8 mouse cellular contexts compared by ENCODE assay signal in the genomic region with DNA sequence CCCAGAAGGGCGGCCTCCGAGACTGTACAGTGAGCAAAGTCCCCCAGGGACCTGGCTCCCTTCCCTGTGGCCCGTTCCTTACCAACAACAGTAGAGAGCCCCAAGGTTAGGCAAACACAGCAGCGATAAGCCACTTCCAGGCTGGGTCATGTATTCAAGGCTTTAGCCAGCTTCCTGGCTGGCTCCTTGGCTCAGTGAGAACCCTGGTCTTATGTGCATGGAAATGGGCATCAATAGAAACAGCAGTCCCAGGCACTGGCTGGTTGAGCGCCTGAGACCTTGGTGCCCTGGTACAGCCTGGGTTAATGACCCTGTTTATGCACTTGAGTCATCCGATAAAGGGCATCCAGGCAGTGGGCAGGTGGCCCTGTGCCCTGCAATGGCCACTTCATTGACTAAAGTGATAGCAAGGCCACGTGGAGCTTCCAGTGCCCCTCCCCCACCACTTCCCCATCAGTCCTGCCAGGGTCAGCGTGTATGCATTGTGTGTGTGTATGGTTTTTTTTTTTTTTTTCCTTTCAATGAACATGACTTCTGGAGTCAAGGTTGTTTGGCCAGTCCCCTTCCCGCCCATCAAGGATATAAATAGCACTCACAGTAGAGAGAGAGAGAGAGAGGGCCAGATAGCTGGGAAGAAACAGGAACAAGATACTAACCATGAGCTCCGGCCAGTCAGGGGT. TPM values are rescaled to one million over a fixed set of nuclear protein-coding genes. Genes with fewer than 3 reads are reported as not detected.
DNase-seq lines count a peak whose midpoint lies in the region; ATAC-seq and TF ChIP-seq lines count a peak whose summit lies in the region.
"Had no signal": no experiment of that assay in that cellular context is flagged by ENCODE, and none has a peak within 500 bp of the region (broad histone marks: within the 10 kb centered on the region; RNA-seq: fewer than 3 reads in every experiment).

A gene (plus strand): TSS at position 609 of the 680 bp plus-strand sequence.

- no peaks in the 10 kb centered on the region for H3K36me3 ChIP-seq in intestine, postnatal 0 days (ENCODE audit: control insufficient read depth, insufficient read depth)

- peak; percentile 26 for DNase-seq in right cerebral cortex, postnatal 14 days
- no peak for DNase-seq in right cerebral cortex, postnatal 4 days
- peak; percentile 95 for DNase-seq in heart, adult 11 months
- DNase-seq in thymus, postnatal 4 days: no peak
- no peak for DNase-seq in layer of hippocampus, adult 11-12 months (ENCODE audit: low spot score)

- no peaks in the 10 kb centered on the region for H3K27me3 ChIP-seq in intestine, postnatal 0 days (replicated peaks; ENCODE audit: control insufficient read depth, insufficient read depth, low read length)

- no peaks in the 10 kb centered on the region for H3K4me1 ChIP-seq in intestine, postnatal 0 days (replicated peaks; ENCODE audit: control insufficient read depth, insufficient read depth, low read length)

- H3K9ac ChIP-seq in intestine, postnatal 0 days (ENCODE audit: low read depth, low read length): no peak within 1 kb of the TSS

- H3K4me2 ChIP-seq in intestine, postnatal 0 days (replicated peaks; ENCODE audit: low read depth): peak within 1 kb of the TSS; percentile 51

- H3K27ac ChIP-seq in intestine, postnatal 0 days (ENCODE audit: low read depth, low read length): peak within 1 kb of the TSS; percentile 73
- H3K27ac ChIP-seq: layer of hippocampus, adult 2 months had no signal

- H3K9me3 ChIP-seq in intestine, postnatal 0 days (ENCODE audit: control insufficient read depth): no peaks in the 10 kb centered on the region

- no peak for TF ChIP-seq CTCF in intestine, postnatal 0 days (IDR thresholded peaks at IDR 0.05; ENCODE audit: low read depth)

- WGBS in intestine, postnatal 0 days: 22% methylated on average over 10 of the region's 10 CpGs

- peak within 1 kb of the TSS; percentile 19; the same call in 1 of the 2 replicates for H3K4me3 ChIP-seq in intestine, postnatal 0 days (ENCODE audit: low read depth, low read length)
- H3K4me3 ChIP-seq: layer of hippocampus, adult 2 months had no signal

- peak; percentile 69 for ATAC-seq in intestine, postnatal 0 days
- no peak for ATAC-seq in erythroblast, adult 5-6 weeks (replicated peaks; ENCODE audit: low FRiP score, poor library complexity, severe bottlenecking)

RNA-seq across cellular contexts. Expression of the gene that starts here (rescaled TPM):
- 25.6 and 34.8 TPM in 2 replicates for polyA plus RNA-seq in intestine, postnatal 0 days (2015; fragmentation: Nextera tagmentation; extraction: Ambion mirVana)
- not detected in 2 replicates for total RNA-seq in erythroblast, adult 5-6 weeks (2015; ENCODE audit: low replicate concordance)
- not detected in 2 replicates for total RNA-seq in erythroblast, adult 5-6 weeks (2017; ENCODE audit: low replicate concordance)
- total RNA-seq: layer of hippocampus, adult 2 months had no signal

Comparison
In these comparisons a context has a peak if more than half of its experiments do, and no peak if none do; other contexts are left out.
1. DNase-seq: peak in right cerebral cortex, postnatal 14 days (single experiment) and heart, adult 11 months (single experiment); none in right cerebral cortex, postnatal 4 days (single experiment), thymus, postnatal 4 days (single experiment) and layer of hippocampus, adult 11-12 months (single experiment).